Mouse (Mus musculus): Measurements from ENCODE around the gene Gm11627.

DNA sequence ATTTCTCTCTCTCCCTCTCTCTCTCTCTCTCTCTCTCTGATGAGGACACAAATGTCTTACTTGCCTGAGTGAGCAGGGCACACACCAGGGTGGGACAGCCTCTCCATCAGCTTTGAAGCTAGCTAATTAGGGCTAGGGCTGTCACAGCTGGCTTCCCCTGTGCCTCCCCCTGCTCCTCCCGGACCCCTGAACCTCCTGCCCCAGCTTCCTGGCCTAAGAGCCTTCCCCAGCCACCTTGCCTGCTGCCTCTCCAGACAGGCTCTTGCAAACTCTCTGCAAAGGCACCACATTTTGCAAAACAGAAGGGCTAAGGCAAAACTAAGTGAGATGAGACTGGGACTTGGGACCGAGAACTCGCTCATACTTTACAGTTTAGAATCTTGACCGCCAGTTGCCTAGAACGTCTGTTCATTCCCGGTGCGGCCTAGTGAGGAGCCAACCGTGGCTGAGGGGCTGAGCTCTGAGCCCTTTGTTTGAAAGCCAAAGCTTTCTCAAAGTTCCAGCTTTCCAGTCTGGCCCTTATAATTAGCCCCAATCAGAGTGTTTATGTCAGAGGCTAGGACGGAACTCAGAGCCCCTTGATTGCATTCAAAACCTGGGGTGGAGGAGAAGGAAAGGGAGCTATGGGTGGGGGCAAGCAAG lies 31.5 kb upstream of the Gm11627 start:
- TF ChIP-seq CTCF (IDR thresholded peaks at IDR 0.05; ENCODE audit: low read depth) (no peak), EP300 (IDR thresholded peaks at IDR 0.05; ENCODE audit: low read depth) (no peak)
